Mouse (Mus musculus): Measurements from ENCODE around the gene Bcar3. TPM values are rescaled to one million over a fixed set of nuclear protein-coding genes. Genes with fewer than 3 reads are reported as not detected.

Bcar3 gene
- total and polyA plus RNA-seq, 3 experiments: not detected

DNA sequence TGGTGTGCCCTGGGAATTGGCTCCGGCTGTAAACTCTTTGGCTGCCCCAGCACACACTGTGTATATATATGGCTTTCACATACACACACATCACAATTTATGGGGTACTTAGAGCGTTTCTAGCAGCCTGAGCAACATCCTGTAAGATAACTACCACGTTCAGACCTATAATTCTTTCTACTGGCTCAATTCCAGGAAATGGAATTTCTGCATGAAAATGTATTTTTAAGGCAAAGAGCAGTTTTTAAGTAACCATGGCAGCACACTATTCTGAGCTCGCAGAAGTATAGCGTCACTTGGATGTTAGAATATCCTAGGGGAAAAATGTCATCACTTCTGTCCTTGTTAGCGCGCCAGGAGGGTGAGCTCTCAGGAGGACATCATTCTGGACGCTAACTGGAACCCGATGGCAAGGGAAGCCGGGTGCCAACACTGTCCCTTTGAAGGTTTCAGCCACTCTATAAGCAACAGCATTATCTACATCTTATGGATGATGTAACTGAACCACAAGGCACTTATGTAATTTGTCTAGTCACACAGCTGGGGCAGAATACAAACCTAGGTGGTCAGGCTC is 212.5 kb downstream of the Bcar3 start:
- no peak for TF ChIP-seq HCFC1 (IDR thresholded peaks at IDR 0.05; ENCODE audit: low read depth, low read length)
- TF ChIP-seq BHLHE40 (IDR thresholded peaks at IDR 0.05; ENCODE audit: borderline replicate concordance, low read depth, low read length): no peak
- TF ChIP-seq TAL1 (IDR thresholded peaks at IDR 0.05; ENCODE audit: low read length): no peak
- TF ChIP-seq CHD1 (IDR thresholded peaks at IDR 0.05; ENCODE audit: low read depth, low read length): no peak
- TF ChIP-seq ZMIZ1 (IDR thresholded peaks at IDR 0.05; ENCODE audit: low read depth, low read length): no peak
- no peak for TF ChIP-seq MAZ (IDR thresholded peaks at IDR 0.05; ENCODE audit: low read depth, low read length)
- TF ChIP-seq MEF2A (IDR thresholded peaks at IDR 0.05; ENCODE audit: extremely low read depth, insufficient replicate concordance, low read depth, low read length, poor library complexity, severe bottlenecking): no peak
- H3K9me3 ChIP-seq (replicated peaks; ENCODE audit: insufficient read depth, low read length): no peaks in the 10 kb centered on the region
- no peaks in the 10 kb centered on the region for H3K79me2 ChIP-seq (ENCODE audit: control insufficient read depth, insufficient read depth, low read length, poor library complexity)
- DNase-seq (ENCODE audit: low read depth, low spot score): no peak
- no peaks in the 10 kb centered on the region for H3K36me3 ChIP-seq (ENCODE audit: control insufficient read depth in 1 of 2, insufficient read depth in 2 of 2, low read length in 2 of 2)
- H3K9ac ChIP-seq (ENCODE audit: control insufficient read depth, low read depth, low read length, poor library complexity, severe bottlenecking): no peak overlapping the region
- H3K4me1 ChIP-seq (ENCODE audit: control insufficient read depth in 1 of 2, insufficient read depth in 2 of 2, low read length in 2 of 2): no peaks in the 10 kb centered on the region
- no peak overlapping the region for H3K27ac ChIP-seq (ENCODE audit: control insufficient read depth, low read depth, low read length)
- no peak overlapping the region for H3K4me3 ChIP-seq (ENCODE audit: control insufficient read depth in 1 of 2, insufficient read depth in 1 of 2, low read depth in 2 of 2, low read length in 2 of 2)
- no peaks in the 10 kb centered on the region for H3K27me3 ChIP-seq (ENCODE audit: control insufficient read depth in 1 of 2, insufficient read depth in 2 of 2, low read length in 2 of 2)

DNA sequence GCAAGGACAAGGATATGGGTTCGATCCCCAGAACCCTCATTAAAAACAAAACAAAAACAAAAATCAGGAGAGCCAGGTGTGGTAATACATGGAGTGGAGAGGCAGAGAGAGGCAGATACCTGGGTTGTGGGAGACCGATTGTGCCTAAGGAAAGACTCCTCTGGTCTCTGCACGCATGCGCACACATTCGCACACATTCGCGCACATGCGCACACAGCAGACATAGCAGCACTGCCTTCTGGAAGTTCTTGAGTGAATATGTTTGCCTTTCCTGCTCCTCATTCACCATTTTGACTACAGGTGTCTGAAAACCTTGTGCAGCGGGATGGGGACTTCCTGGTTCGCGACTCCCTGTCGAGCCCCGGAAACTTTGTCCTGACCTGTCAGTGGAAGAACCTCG is 213.9 kb downstream of the Bcar3 start:
- no peak overlapping the region for H3K9ac ChIP-seq (ENCODE audit: control insufficient read depth, low read depth, low read length, poor library complexity, severe bottlenecking)
- H3K9me3 ChIP-seq (replicated peaks; ENCODE audit: insufficient read depth, low read length): no peaks in the 10 kb centered on the region
- no peak for DNase-seq (ENCODE audit: low read depth, low spot score)
- no peaks in the 10 kb centered on the region for H3K79me2 ChIP-seq (ENCODE audit: control insufficient read depth, insufficient read depth, low read length, poor library complexity)
- no peaks in the 10 kb centered on the region for H3K4me1 ChIP-seq (ENCODE audit: control insufficient read depth in 1 of 2, insufficient read depth in 2 of 2, low read length in 2 of 2)
- TF ChIP-seq MYB (IDR thresholded peaks at IDR 0.05; ENCODE audit: low read depth, low read length) (no peak), USF2 (IDR thresholded peaks at IDR 0.05; ENCODE audit: borderline replicate concordance in 1 of 2, insufficient read depth in 1 of 2, low read depth in 1 of 2, low read length in 2 of 2) (no peak), TAL1 (IDR thresholded peaks at IDR 0.05; ENCODE audit: low read length) (no peak), EP300 (IDR thresholded peaks at IDR 0.05; ENCODE audit: low read depth in 1 of 2, low read length in 2 of 2) (no peak), MAFK (IDR thresholded peaks at IDR 0.05; ENCODE audit: borderline replicate concordance, low read depth, low read length) (no peak), POLR2AphosphoS5 (IDR thresholded peaks at IDR 0.05; ENCODE audit: borderline replicate concordance, low read depth, low read length) (no peak), E2F4 (IDR thresholded peaks at IDR 0.05; ENCODE audit: borderline replicate concordance, low read depth, low read length) (no peak), KAT2A (conservative IDR thresholded peaks at IDR 0.05; ENCODE audit: low read depth, low read length) (no peak), RAD21 (IDR thresholded peaks at IDR 0.05; ENCODE audit: low read depth, low read length) (no peak), SIN3A (IDR thresholded peaks at IDR 0.05; ENCODE audit: low read length) (no peak), POLR2A (IDR thresholded peaks at IDR 0.05; ENCODE audit: control insufficient read depth in 1 of 2, insufficient read depth in 1 of 2, low read depth in 1 of 2, low read length in 2 of 2, poor library complexity in 1 of 2) (no peak)
- no peaks in the 10 kb centered on the region for H3K27me3 ChIP-seq (ENCODE audit: control insufficient read depth in 1 of 2, insufficient read depth in 2 of 2, low read length in 2 of 2)
- no peaks in the 10 kb centered on the region for H3K36me3 ChIP-seq (ENCODE audit: control insufficient read depth in 1 of 2, insufficient read depth in 2 of 2, low read length in 2 of 2)
- no peak overlapping the region for H3K27ac ChIP-seq (ENCODE audit: control insufficient read depth, low read depth, low read length)
- H3K4me3 ChIP-seq (ENCODE audit: control insufficient read depth in 1 of 2, insufficient read depth in 1 of 2, low read depth in 2 of 2, low read length in 2 of 2): no peak overlapping the region

Measured in MEL (cell line).